ENCODE assay signal across 8 mouse cellular contexts in the genomic region with DNA sequence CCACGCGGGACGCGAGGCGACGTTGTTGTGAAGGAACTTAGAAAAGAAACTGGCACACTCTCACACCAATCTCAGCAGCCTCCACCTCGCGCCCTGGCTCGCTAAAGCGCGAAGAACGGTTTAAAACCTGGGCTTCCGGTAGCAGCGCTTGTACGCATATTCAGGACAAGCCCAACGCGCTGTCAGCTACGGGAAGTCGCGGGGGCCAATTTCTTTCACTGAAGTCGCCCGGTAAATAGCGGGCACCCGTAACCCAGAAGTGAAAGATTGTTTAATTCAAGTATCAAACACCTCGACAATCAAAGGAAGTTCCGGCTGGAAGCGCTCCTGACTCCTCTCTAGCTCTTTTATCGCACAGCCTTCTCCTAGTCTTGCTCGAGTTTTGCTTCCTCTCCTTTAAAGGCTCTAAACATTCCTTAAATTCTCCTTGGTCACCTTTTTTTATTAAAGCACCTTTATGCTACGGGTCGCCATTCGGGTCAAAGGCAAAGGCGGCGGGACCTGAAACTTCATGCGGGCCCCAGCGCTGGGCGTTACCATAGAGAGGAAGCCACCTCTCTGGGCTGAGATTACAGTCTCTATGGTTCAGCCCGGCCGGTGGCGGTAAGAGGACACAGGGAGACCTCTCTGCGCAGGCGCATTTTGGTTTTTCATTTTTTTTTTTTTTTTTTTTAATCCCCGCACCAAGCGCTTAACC. TPM values are rescaled to one million over a fixed set of nuclear protein-coding genes. Genes with fewer than 3 reads are reported as not detected.
DNase-seq lines count a peak whose midpoint lies in the region; ATAC-seq and TF ChIP-seq lines count a peak whose summit lies in the region.

Gene Clasp1 (plus strand): TSS at position 302 of the 697 bp plus-strand sequence.

- peaks cover 8% of the 10 kb centered on the region for H3K36me3 ChIP-seq in megakaryocyte, embryonic 14.5 days (replicated peaks; ENCODE audit: low read length)

- TF ChIP-seq CTCF in cortical plate, adult 2 months (IDR thresholded peaks at IDR 0.05; ENCODE audit: extremely low read depth, insufficient read depth, low read length): no peak

- DNase-seq in gastrocnemius, adult 8-10 months (ENCODE audit: low spot score in 2 of 2): peak; percentile 91 to 95
- DNase-seq in hindlimb bud, embryonic 11.5 days (ENCODE audit: extremely low spot score, low read depth, low spot score): peak; percentile 89
- peak; percentile 92 to 95 for DNase-seq in left cerebral cortex, adult 8-10 months (ENCODE audit: low spot score in 2 of 2)
- DNase-seq in right cerebral cortex, postnatal 10 days (ENCODE audit: low spot score in 2 of 2): peak; percentile 98
- peak; percentile 92 for DNase-seq in urinary bladder, postnatal 25 days (ENCODE audit: low spot score)

- peaks cover 5% of the 10 kb centered on the region; the same call in 1 of the 2 replicates for H3K4me1 ChIP-seq in cortical plate, adult 2 months (ENCODE audit: control insufficient read depth, insufficient read depth, low read length)
- H3K4me1 ChIP-seq in megakaryocyte, embryonic 14.5 days: peaks cover 21% of the 10 kb centered on the region

- H3K27me3 ChIP-seq in megakaryocyte, embryonic 14.5 days (replicated peaks): no peaks in the 10 kb centered on the region

- ATAC-seq in activated CD4-positive, CD25-positive, alpha-beta regulatory T cell, adult 4 months: peak; percentile 87

- H3K4me3 ChIP-seq in cortical plate, adult 2 months (ENCODE audit: insufficient read depth, low read length): peak within 1 kb of the TSS; percentile 48
- H3K4me3 ChIP-seq in megakaryocyte, embryonic 14.5 days (replicated peaks): peak within 1 kb of the TSS; percentile 94

- H3K9me3 ChIP-seq in megakaryocyte, embryonic 14.5 days: no peaks in the 10 kb centered on the region

- peak within 1 kb of the TSS; percentile 72 for H3K27ac ChIP-seq in cortical plate, adult 2 months (ENCODE audit: insufficient read depth, low read length)

- peak; percentile 69; the same call in 1 of the 2 replicates for TF ChIP-seq POLR2A in cortical plate, adult 2 months (IDR thresholded peaks at IDR 0.05; ENCODE audit: extremely low read depth, insufficient read depth, low read length)

RNA-seq across cellular contexts. Expression of gene Clasp1, which starts in this region (rescaled TPM):
- 10 to 100 TPM; 36.6 to 44.9 TPM for polyA plus RNA-seq in activated CD4-positive, CD25-positive, alpha-beta regulatory T cell, adult 4 months (2017; shearing (Covaris generic))
- 55.3 and 58.8 TPM in 2 replicates for polyA plus RNA-seq in cortical plate, adult 2 months (2012; rRNA removed)
- 10 to 100 TPM; 45.8 to 55.5 (median 51.7) TPM for total RNA-seq in gastrocnemius, adult 8-10 months (2022)
- total RNA-seq in left cerebral cortex, adult 8-10 months (2022): 100 to 1,000 TPM; 104 to 124 (median 113) TPM
- polyA plus RNA-seq in megakaryocyte, embryonic 14.5 days (2012; ENCODE audit: insufficient read depth, low replicate concordance): 8.3 and 18.9 TPM in 2 replicates

Comparison
In these comparisons a context has a peak if more than half of its experiments do, and no peak if none do; other contexts are left out.
1. Peak in every context shown above with its lines: DNase-seq, ATAC-seq, H3K4me3 ChIP-seq and H3K27ac ChIP-seq.